In genomic region chr10:98651599-98651998, GRCm38 (mm10) we compare ENCODE assay signal across 18 mouse cellular contexts.
DNase-seq lines count a peak whose midpoint lies in the region; ATAC-seq and TF ChIP-seq lines count a peak whose summit lies in the region.
"Had no signal": no experiment of that assay in that cellular context is flagged by ENCODE, and none has a peak within 500 bp of the region (broad histone marks: within the 10 kb centered on the region; RNA-seq: fewer than 3 reads in every experiment).

No protein-coding gene starts in this region.

- peak; percentile 19; the same call in 1 of the 2 replicates for TF ChIP-seq EP300 in liver, embryonic 14.5 days (IDR thresholded peaks at IDR 0.05; ENCODE audit: low read depth)

- WGBS in midbrain, embryonic 11.5 days, result 91% methylated on average over 5 of the region's 5 CpGs
- 92% methylated on average over 5 of the region's 5 CpGs for WGBS in midbrain, embryonic 13.5 days
- 86% methylated on average over 5 of the region's 5 CpGs for WGBS in intestine, embryonic 15.5 days
- WGBS in liver, embryonic 14.5 days (ENCODE audit: insufficient replicate concordance), result 34% methylated on average over 5 of the region's 5 CpGs
- WGBS in hindbrain, embryonic 14.5 days, result 95% methylated on average over 5 of the region's 5 CpGs

- H3K9me3 ChIP-seq in midbrain, embryonic 11.5 days (ENCODE audit: control insufficient read depth, low read length), result no peaks in the 10 kb centered on the region
- H3K9me3 ChIP-seq in midbrain, embryonic 13.5 days, result no peaks in the 10 kb centered on the region
- H3K9me3 ChIP-seq in intestine, embryonic 15.5 days, result no peaks in the 10 kb centered on the region
- H3K9me3 ChIP-seq in liver, embryonic 14.5 days (ENCODE audit: control insufficient read depth, low read length), result no peaks in the 10 kb centered on the region
- no peaks in the 10 kb centered on the region for H3K9me3 ChIP-seq in hindbrain, embryonic 14.5 days (ENCODE audit: control insufficient read depth, low read length)
- H3K9me3 ChIP-seq: embryonic facial prominence, embryonic 10.5 days; forebrain, embryonic 13.5 days; heart, embryonic 12.5 days had no signal

- no peak overlapping the region for H3K4me2 ChIP-seq in midbrain, embryonic 11.5 days
- H3K4me2 ChIP-seq in midbrain, embryonic 13.5 days (replicated peaks), result no peak overlapping the region
- no peak overlapping the region for H3K4me2 ChIP-seq in intestine, embryonic 15.5 days (replicated peaks)
- no peak overlapping the region for H3K4me2 ChIP-seq in liver, embryonic 14.5 days (ENCODE audit: low read depth)
- no peak overlapping the region for H3K4me2 ChIP-seq in hindbrain, embryonic 14.5 days (replicated peaks)
- H3K4me2 ChIP-seq: forebrain, embryonic 13.5 days; heart, embryonic 12.5 days had no signal

- no peak for TF ChIP-seq CTCF in liver, embryonic 14.5 days (IDR thresholded peaks at IDR 0.05; ENCODE audit: low read depth)

- H3K4me1 ChIP-seq in midbrain, embryonic 11.5 days (ENCODE audit: control insufficient read depth, insufficient read depth, low read length), result no peaks in the 10 kb centered on the region
- 0 out of 2 replicates have a peak, but pooled peaks cover 2% of the 10 kb centered on the region for H3K4me1 ChIP-seq in midbrain, embryonic 13.5 days (replicated peaks)
- no peaks in the 10 kb centered on the region for H3K4me1 ChIP-seq in intestine, embryonic 15.5 days (replicated peaks)
- H3K4me1 ChIP-seq in liver, embryonic 14.5 days (replicated peaks; ENCODE audit: control insufficient read depth in 2 of 2, insufficient read depth in 2 of 2, low read length in 1 of 2), result peaks cover 0 to 4% of the 10 kb centered on the region in 2 experiments; a peak in 3 of 4 replicates
- H3K4me1 ChIP-seq in hindbrain, embryonic 14.5 days (replicated peaks; ENCODE audit: control insufficient read depth, insufficient read depth, low read length), result 0 out of 2 replicates have a peak, but pooled peaks cover 1% of the 10 kb centered on the region
- H3K4me1 ChIP-seq: embryonic facial prominence, embryonic 10.5 days; forebrain, embryonic 13.5 days; heart, embryonic 12.5 days had no signal

- ATAC-seq in midbrain, embryonic 11.5 days (ENCODE audit: low FRiP score), result no peak
- no peak for ATAC-seq in midbrain, embryonic 13.5 days
- peak; percentile 54; the same call in 1 of the 2 replicates for ATAC-seq in intestine, embryonic 15.5 days
- ATAC-seq in liver, embryonic 14.5 days (ENCODE audit: insufficient read depth), result peak; percentile 62; the same call in 1 of the 2 replicates
- ATAC-seq in hindbrain, embryonic 14.5 days (ENCODE audit: low FRiP score), result no peak
- ATAC-seq: forebrain, embryonic 13.5 days; forebrain, postnatal 0 days; hindbrain, embryonic 16.5 days had no signal

- no peak overlapping the region for H3K4me3 ChIP-seq in midbrain, embryonic 11.5 days (ENCODE audit: low read depth, low read length)
- no peak overlapping the region for H3K4me3 ChIP-seq in midbrain, embryonic 13.5 days (replicated peaks)
- no peak overlapping the region for H3K4me3 ChIP-seq in intestine, embryonic 15.5 days (replicated peaks)
- H3K4me3 ChIP-seq in liver, embryonic 14.5 days (ENCODE audit: insufficient read depth in 1 of 2, low read depth in 2 of 2, low read length in 2 of 2), result no peak overlapping the region
- no peak overlapping the region for H3K4me3 ChIP-seq in hindbrain, embryonic 14.5 days (replicated peaks; ENCODE audit: low read length)
- H3K4me3 ChIP-seq: embryonic facial prominence, embryonic 10.5 days; forebrain, embryonic 13.5 days; heart, adult 2 months; heart, embryonic 12.5 days had no signal

- no peaks in the 10 kb centered on the region for H3K36me3 ChIP-seq in midbrain, embryonic 11.5 days (ENCODE audit: control insufficient read depth, insufficient read depth, low read length)
- no peaks in the 10 kb centered on the region for H3K36me3 ChIP-seq in midbrain, embryonic 13.5 days
- H3K36me3 ChIP-seq in intestine, embryonic 15.5 days, result no peaks in the 10 kb centered on the region
- no peaks in the 10 kb centered on the region for H3K36me3 ChIP-seq in liver, embryonic 14.5 days (replicated peaks; ENCODE audit: control insufficient read depth, insufficient read depth, low read depth)
- H3K36me3 ChIP-seq in hindbrain, embryonic 14.5 days (replicated peaks; ENCODE audit: control insufficient read depth, insufficient read depth), result no peaks in the 10 kb centered on the region
- H3K36me3 ChIP-seq: embryonic facial prominence, embryonic 10.5 days; heart, embryonic 12.5 days had no signal

- H3K27ac ChIP-seq in midbrain, embryonic 11.5 days (ENCODE audit: low read depth, low read length), result no peak overlapping the region
- no peak overlapping the region for H3K27ac ChIP-seq in midbrain, embryonic 13.5 days
- H3K27ac ChIP-seq in intestine, embryonic 15.5 days, result no peak overlapping the region
- H3K27ac ChIP-seq in liver, embryonic 14.5 days, result no peak overlapping the region
- no peak overlapping the region for H3K27ac ChIP-seq in hindbrain, embryonic 14.5 days
- H3K27ac ChIP-seq: embryonic facial prominence, embryonic 10.5 days; forebrain, embryonic 13.5 days; heart, adult 2 months had no signal

- no peaks in the 10 kb centered on the region for H3K27me3 ChIP-seq in midbrain, embryonic 11.5 days (ENCODE audit: control insufficient read depth, insufficient read depth, low read length)
- no peaks in the 10 kb centered on the region for H3K27me3 ChIP-seq in midbrain, embryonic 13.5 days
- no peaks in the 10 kb centered on the region for H3K27me3 ChIP-seq in intestine, embryonic 15.5 days (replicated peaks)
- no peaks in the 10 kb centered on the region for H3K27me3 ChIP-seq in liver, embryonic 14.5 days (ENCODE audit: control insufficient read depth, insufficient read depth, low read length)
- no peaks in the 10 kb centered on the region for H3K27me3 ChIP-seq in hindbrain, embryonic 14.5 days (ENCODE audit: control insufficient read depth, insufficient read depth, low read length)
- H3K27me3 ChIP-seq: CH12.LX; forebrain, embryonic 13.5 days; heart, embryonic 12.5 days had no signal

- H3K9ac ChIP-seq in midbrain, embryonic 11.5 days (ENCODE audit: low read length), result no peak overlapping the region
- H3K9ac ChIP-seq in midbrain, embryonic 13.5 days (replicated peaks), result no peak overlapping the region
- H3K9ac ChIP-seq in intestine, embryonic 15.5 days, result no peak overlapping the region
- no peak overlapping the region for H3K9ac ChIP-seq in liver, embryonic 14.5 days (replicated peaks)
- H3K9ac ChIP-seq in hindbrain, embryonic 14.5 days, result no peak overlapping the region
- H3K9ac ChIP-seq: forebrain, embryonic 13.5 days; forebrain, postnatal 0 days; heart, embryonic 12.5 days had no signal

- peak; percentile 41 for DNase-seq in midbrain, embryonic 11.5 days (ENCODE audit: low spot score, missing footprints)
- DNase-seq in liver, embryonic 14.5 days (ENCODE audit: low read depth in 3 of 3, low spot score in 3 of 3), result peak in 1 of 3 experiments; percentile 7
- DNase-seq in thymus, adult 18-20 months, result no peak
- no peak for DNase-seq in adrenal gland, adult 18-20 months (ENCODE audit: low spot score in 2 of 2)
- no peak for DNase-seq in hindbrain, embryonic 14.5 days (ENCODE audit: low spot score)
- DNase-seq: adrenal gland, postnatal 10 days; cerebellum, adult 2 months; cerebellum, postnatal 10 days; forebrain, postnatal 0 days; gastrocnemius, postnatal 14 days; heart, adult 2 months had no signal

Comparison
In these comparisons a context has a peak if more than half of its experiments do, and no peak if none do; other contexts are left out.
1. ATAC-seq: peak in intestine, embryonic 15.5 days (single experiment) and liver, embryonic 14.5 days (single experiment); none in midbrain, embryonic 11.5 days (single experiment), midbrain, embryonic 13.5 days (single experiment) and hindbrain, embryonic 14.5 days (single experiment).